Mouse (Mus musculus) ovary, adult 2 months (tissue): ENCODE data around the gene Pms1. TPM values are rescaled to one million over a fixed set of nuclear protein-coding genes. Genes with fewer than 3 reads are reported as not detected.

Experiments used
- polyA plus RNA-seq: library from polyadenylated mRNA; depleted of rRNA; stranded (reverse); fragments of >200 nt; gene quantifications from 2 replicates; pipeline ENCODE4 v1.2.3, GENCODE M21; 2012; rRNA removed

Gene Pms1
- 1.5 and 1.7 TPM in 2 replicates for polyA plus RNA-seq

DNA sequence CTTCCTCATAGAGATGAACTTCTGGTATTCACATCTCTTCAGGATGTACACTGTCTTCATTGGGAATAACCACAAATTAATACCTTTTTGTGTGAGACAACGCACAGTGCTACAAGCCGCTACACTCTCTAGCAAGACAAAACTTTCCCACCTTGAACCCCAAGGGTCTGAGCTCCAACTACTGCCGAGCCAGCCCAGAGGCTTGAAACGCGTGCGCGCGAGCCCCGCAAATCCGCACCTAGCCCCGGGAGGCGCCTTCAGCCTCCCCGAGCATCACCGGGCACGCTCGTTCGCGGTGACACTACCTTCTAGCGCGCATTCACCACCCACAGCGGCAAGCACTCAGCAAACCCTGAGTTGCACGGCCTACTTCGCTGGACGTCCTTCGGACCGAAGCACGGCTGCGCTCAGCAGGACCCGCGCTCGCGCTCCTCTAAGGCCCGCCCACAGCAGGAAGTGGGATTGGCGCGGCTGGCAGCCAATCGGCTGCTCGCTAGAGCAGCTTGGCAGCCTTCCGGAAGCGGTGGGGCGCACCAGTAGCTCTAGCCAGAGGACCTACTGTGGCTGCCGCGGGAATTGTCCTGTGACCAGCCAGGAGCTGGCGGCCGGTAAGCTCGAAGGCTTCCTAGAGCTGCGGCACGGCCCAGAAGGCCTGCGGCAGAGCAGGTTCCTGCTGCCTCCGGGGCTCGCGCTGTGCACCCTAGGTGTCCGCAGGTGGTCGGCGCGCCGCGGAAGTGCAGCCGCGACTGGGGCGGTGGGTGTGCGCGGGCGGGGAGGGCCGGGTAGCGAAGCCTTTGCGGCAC, at the start of gene Pms1, which contains the start of the genes Ormdl1 and Gm28778:
TSS of gene Pms1 (minus strand) at position 438 of the 803 bp plus-strand sequence.
TSS of gene Ormdl1 (plus strand) at position 515 of the 803 bp plus-strand sequence.
TSS of gene Gm28778 (plus strand) at position 531 of the 803 bp plus-strand sequence.

DNA sequence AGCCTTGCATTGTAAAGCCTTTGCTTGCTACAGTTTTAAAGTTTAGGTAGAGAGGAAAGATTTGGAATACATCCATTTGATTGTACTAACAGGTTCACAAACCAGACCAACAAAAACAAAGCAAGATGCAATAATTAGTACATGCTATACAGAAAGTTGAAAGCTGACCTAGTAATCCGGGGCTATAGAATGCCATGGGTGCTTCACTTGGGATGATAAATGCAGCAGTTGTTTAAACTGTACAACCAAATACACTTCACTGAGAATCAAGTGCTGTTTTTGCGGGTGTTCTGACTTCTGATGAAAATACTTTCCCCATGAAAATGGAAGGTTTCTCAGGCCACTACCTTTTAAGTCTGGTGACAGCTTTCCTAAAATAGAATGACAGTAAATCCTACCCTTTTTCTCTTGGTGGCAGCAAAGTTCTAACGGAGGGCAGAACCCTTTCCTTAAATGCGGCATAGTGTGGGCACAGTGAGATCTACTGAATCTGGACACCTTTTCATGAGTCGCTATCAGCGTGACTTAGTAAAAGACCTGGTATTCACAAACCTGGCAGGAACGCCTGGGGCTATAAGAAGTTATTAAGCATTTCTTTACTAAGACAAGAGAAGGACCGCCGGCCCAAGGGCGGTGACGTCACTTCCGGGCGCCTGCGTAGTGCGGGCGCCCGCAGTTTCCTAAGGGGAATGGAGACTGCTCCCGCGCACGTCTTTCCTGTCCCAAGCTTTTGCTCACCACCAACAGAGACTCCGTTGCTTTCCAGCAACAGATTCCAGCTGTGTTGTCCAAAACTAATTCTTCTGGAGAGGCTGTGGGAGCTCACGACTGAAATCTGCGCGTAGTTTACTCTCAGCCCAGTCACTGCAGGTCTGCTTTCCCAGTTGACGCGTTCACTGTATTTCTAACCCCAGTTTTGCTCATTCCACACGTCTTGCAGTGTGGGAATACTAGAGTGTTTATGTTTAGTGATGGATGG, 16.5 kb upstream of the Pms1 start, which contains the start of gene Osgepl1:
TSS of gene Osgepl1 (plus strand) at position 636 of the 979 bp plus-strand sequence.

DNA sequence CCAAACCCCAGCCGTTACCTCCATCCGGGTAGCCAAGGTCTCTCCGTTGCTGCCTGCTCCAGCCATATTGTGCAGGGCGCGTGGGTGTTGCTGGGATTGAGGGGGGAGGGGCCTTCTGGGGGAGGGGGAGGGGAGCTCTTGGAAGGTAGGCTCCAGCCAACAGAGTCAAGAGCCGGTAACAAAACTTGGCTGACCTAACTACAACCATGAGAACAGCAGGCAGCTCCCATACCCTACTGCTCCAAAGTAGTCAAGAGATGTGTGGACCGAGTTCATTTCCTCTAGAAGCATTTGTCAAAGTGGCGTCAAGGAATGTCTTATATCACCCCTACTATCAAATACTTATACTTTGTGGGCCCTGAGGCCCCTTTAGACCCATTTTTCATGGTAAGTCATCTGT, 109.3 kb downstream of the Pms1 start, which contains the start of gene 1700019A02Rik:
TSS of gene 1700019A02Rik (minus strand) at position 101 of the 400 bp plus-strand sequence.

Other genes with a start within 250 kb of the Pms1 start
- gene Mstn, start 235.4 kb downstream of the Pms1 start, polyA plus RNA-seq, result not detected in 2 replicates
- not detected in 2 replicates for gene 1700019A02Rik, start 109.4 kb downstream of the Pms1 start, polyA plus RNA-seq
- 3.3 and 6.4 TPM in 2 replicates for gene Ormdl1, start 77 bp upstream of the Pms1 start, polyA plus RNA-seq
- 19.3 and 29.3 TPM in 2 replicates for gene Gm28778, start 93 bp upstream of the Pms1 start, polyA plus RNA-seq
- 1.6 and 3.5 TPM in 2 replicates for gene Osgepl1, start 16.6 kb upstream of the Pms1 start, polyA plus RNA-seq
- gene Asdurf, start 55.6 kb upstream of the Pms1 start, polyA plus RNA-seq, result not detected in 2 replicates
- not detected in 2 replicates for gene Gm28551, start 55.6 kb upstream of the Pms1 start, polyA plus RNA-seq
- 1.8 and 2.7 TPM in 2 replicates for gene Asnsd1, start 55.7 kb upstream of the Pms1 start, polyA plus RNA-seq